Mouse (Mus musculus) liver, embryonic 14.5 days (tissue): ENCODE measurements around the gene Arhgap22. TPM values are rescaled to one million over a fixed set of nuclear protein-coding genes. Genes with fewer than 3 reads are reported as not detected.

Source experiments
- ATAC-seq: fragments of 200-750 bp; cut with Nextera tagmentation; 2 replicates; pipeline ENCODE4 v1.8.0; 2017; ENCODE audit warnings: moderate number of reproducible peaks, mild to moderate bottlenecking, moderate library complexity; ENCODE audit not compliant: insufficient read depth
- DNase-seq, 3 experiments: peaks; one replicate each; pipeline ENCODE4 v3.0.0-alpha.2; 2012 to 2013; ENCODE audit warnings: low read depth in 3 of 3, low spot score in 3 of 3
- H3K27ac ChIP-seq: fragments of 300-500 bp; sonication (generic); 2 replicates; pipeline ENCODE4 v1.5.1; 2014; ENCODE audit warnings: moderate library complexity, mild to moderate bottlenecking, control low read depth, inconsistent platforms
- H3K27me3 ChIP-seq: fragments of 300-500 bp; sonication (generic); 2 replicates; pipeline ENCODE4 v1.6.1; 2014; ENCODE audit warnings: mild to moderate bottlenecking, low read length, moderate library complexity; ENCODE audit not compliant: control insufficient read depth, insufficient read depth
- H3K36me3 ChIP-seq: fragments of 300-500 bp; sonication (generic); replicated peaks from 2 replicates; pipeline ENCODE4 v1.6.1; 2014; ENCODE audit warnings: low read depth; ENCODE audit not compliant: control insufficient read depth, insufficient read depth
- H3K4me1 ChIP-seq, 2 experiments: fragments of 200-500 bp in 1 of 2; fragments of 300-500 bp in 1 of 2; sonication (generic) in 1 of 2; replicated peaks; 2 replicates each; pipeline ENCODE4 v1.6.1; 2012 to 2014; ENCODE audit warnings: antibody characterized with exemption in 1 of 2, inconsistent platforms in 1 of 2, low read length in 1 of 2; ENCODE audit not compliant: control insufficient read depth in 2 of 2, insufficient read depth in 2 of 2
- H3K4me2 ChIP-seq: fragments of 300-500 bp; sonication (generic); 2 replicates; pipeline ENCODE4 v1.6.1; 2014; ENCODE audit warnings: low read depth, mild to moderate bottlenecking, control low read depth, moderate library complexity
- H3K4me3 ChIP-seq, 2 experiments: fragments of 200-500 bp in 1 of 2; fragments of 300-500 bp in 1 of 2; sonication (generic) in 1 of 2; 2 replicates each; pipeline ENCODE4 v1.5.1; 2012 to 2014; ENCODE audit warnings: low read depth in 2 of 2, low read length in 2 of 2, mild to moderate bottlenecking in 2 of 2, control low read depth in 1 of 2, inconsistent platforms in 1 of 2, moderate library complexity in 1 of 2; ENCODE audit not compliant: insufficient read depth in 1 of 2
- H3K9ac ChIP-seq: fragments of 300-500 bp; sonication (generic); replicated peaks from 2 replicates; pipeline ENCODE4 v1.6.1; 2014; ENCODE audit warnings: mild to moderate bottlenecking, control low read depth, moderate library complexity
- H3K9me3 ChIP-seq: fragments of 300-500 bp; sonication (generic); 2 replicates; pipeline ENCODE4 v1.6.1; 2016; ENCODE audit warnings: low read length, mixed read lengths; ENCODE audit not compliant: control insufficient read depth
- CTCF ChIP-seq: IDR thresholded peaks from 2 replicates; pipeline ENCODE4 v1.5.1; 2016; ENCODE audit warnings: antibody characterized with exemption, low read depth, control low read depth
- EP300 ChIP-seq: IDR thresholded peaks from 2 replicates; pipeline ENCODE4 v1.6.1; 2016; ENCODE audit warnings: antibody characterized with exemption, low read depth
- WGBS: fragments of 180-500 bp; shearing (Covaris S2); extraction: QIAGEN DNeasy Blood & Tissue Kit; methylation state at CpG from one replicate; pipeline ENCODE4 v1.1.7; 2014; ENCODE audit not compliant: insufficient replicate concordance; 5-methylcytosine and 5-hydroxymethylcytosine counted together
- polyA plus RNA-seq, 2 experiments: library from polyadenylated mRNA; depleted of rRNA in 1 of 2; stranded (reverse) in 1 of 2; unstranded in 1 of 2; fragments of >200 nt; fragmentation: Nextera tagmentation in 1 of 2; extraction: Ambion mirVana in 1 of 2; gene quantifications; 2 replicates each; pipeline versions ENCODE4 v1.2.1 to v1.2.3; 2012 to 2014

The Arhgap22 gene
- polyA plus RNA-seq (2012; rRNA removed) = 2.0 and 2.3 TPM in 2 replicates
- 2.6 and 3.3 TPM in 2 replicates for polyA plus RNA-seq (2014; fragmentation: Nextera tagmentation; extraction: Ambion mirVana)

DNA sequence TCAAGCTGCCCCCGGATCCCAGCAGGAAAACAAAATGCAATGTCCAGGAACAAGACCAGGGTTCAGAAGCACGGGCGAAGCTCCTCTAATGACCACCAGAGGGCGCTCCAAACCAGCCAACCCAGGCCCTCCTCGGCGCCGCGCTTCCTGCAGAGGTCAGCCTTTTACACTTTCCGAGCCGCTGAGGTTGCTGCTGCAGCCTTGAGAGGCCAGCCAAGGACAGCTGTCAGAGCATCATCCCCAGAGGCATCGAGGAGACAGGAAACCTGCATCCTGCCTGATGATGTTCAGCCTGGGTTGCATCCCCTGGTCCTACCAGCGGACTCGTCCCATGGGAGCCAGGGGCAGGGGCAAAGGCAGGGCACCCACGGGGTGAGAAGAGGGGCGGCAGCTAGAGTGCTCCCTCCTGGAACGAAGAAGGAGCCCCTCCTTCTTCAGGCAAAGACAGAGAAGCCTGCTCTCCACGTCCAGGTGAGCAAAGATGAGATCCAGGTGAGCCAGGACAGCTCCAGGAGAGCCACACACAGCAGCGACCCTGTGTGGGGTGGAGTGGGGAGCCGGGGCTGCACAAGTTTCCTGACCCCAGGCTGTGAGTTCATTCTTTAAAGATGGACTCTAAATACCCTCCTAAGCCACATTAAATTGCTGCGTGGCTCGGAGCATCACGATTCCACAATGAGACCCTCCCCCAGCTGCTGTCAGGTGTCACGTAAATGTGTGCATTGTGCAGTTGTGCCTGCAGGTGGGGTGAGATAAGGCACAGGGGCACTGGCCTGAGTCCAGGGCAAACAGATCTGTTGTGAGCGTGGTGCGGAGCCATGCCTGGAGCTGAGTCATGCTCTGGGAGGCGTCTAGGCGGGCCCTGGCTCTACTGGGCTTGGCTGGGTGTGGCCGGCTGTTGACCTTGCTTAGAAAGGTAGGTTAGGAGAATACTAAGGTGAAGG lies at the start of gene Arhgap22:
TSS of gene Arhgap22 (plus strand) at position 204 of the 944 bp plus-strand sequence.
- no peaks in the 10 kb centered on the region for H3K27me3 ChIP-seq
- no peaks in the 10 kb centered on the region for H3K36me3 ChIP-seq
- peak; percentile 83 for ATAC-seq
- no peak within 1 kb of the TSS for H3K9ac ChIP-seq
- H3K9me3 ChIP-seq = no peaks in the 10 kb centered on the region
- no peak within 1 kb of the TSS for H3K27ac ChIP-seq
- DNase-seq = peak; percentile 34 to 52 (median 42)
- H3K4me2 ChIP-seq = peak within 1 kb of the TSS; percentile 34
- H3K4me3 ChIP-seq = no peak within 1 kb of the TSS
- peaks cover 3 to 12% of the 10 kb centered on the region in 2 experiments; a peak in 3 of 4 replicates for H3K4me1 ChIP-seq
- TF ChIP-seq EP300 (no peak), CTCF (peak; percentile 98)
- 9% methylated on average over 28 of the region's 28 CpGs for WGBS

DNA sequence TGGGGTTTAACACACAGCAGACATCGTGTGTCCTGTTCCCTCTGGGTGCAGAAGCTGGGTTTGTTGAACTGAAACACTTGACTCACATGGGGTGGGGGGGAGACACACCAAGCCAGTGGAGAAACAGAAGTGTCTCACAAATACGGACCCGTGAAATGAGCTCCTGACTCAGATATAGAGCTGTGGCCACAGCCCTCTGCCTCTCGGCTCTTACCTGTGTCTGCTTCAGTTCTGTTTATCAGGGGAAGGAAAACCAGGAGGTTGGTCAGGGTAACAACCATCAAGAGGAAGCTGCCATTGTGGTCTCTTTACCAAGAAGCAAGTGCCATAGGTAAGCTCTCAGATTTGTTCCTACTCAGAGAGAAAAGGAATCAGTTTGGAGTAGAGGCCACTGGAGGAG lies 45.1 kb upstream of the Arhgap22 start:
- no peak overlapping the region for H3K27ac ChIP-seq
- H3K27me3 ChIP-seq = no peaks in the 10 kb centered on the region
- no peaks in the 10 kb centered on the region for H3K36me3 ChIP-seq
- H3K9me3 ChIP-seq = no peaks in the 10 kb centered on the region
- no peak for ATAC-seq
- no peak overlapping the region for H3K4me2 ChIP-seq
- no peaks in the 10 kb centered on the region for H3K4me1 ChIP-seq
- 53% methylated on average over 4 of the region's 4 CpGs for WGBS
- no peak overlapping the region for H3K9ac ChIP-seq
- no peak overlapping the region for H3K4me3 ChIP-seq
- TF ChIP-seq CTCF (no peak), EP300 (no peak)
- no peak for DNase-seq

DNA sequence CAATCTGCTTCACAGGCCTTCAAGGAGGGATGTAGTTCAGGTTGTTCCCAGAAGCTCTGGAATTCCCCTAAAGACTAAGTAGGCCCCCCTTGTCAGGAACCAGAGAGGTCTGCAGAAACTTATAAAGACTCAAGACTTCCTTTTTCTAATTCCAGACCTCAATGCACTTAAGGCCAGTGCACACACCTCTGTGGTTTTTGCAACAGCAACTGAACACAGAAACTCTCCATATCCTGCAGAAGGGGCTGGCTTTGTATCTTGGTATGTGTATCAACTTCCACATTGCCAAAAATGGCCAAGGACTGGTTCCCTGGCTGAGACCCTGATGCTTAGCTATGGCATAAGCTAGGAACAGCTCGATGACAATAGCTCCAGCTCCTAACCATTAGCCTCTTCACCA lies 41.9 kb upstream of the Arhgap22 start:
- WGBS = 37% methylated on average over 1 of the region's 1 CpGs
- DNase-seq (no peak), ATAC-seq (no peak)

DNA sequence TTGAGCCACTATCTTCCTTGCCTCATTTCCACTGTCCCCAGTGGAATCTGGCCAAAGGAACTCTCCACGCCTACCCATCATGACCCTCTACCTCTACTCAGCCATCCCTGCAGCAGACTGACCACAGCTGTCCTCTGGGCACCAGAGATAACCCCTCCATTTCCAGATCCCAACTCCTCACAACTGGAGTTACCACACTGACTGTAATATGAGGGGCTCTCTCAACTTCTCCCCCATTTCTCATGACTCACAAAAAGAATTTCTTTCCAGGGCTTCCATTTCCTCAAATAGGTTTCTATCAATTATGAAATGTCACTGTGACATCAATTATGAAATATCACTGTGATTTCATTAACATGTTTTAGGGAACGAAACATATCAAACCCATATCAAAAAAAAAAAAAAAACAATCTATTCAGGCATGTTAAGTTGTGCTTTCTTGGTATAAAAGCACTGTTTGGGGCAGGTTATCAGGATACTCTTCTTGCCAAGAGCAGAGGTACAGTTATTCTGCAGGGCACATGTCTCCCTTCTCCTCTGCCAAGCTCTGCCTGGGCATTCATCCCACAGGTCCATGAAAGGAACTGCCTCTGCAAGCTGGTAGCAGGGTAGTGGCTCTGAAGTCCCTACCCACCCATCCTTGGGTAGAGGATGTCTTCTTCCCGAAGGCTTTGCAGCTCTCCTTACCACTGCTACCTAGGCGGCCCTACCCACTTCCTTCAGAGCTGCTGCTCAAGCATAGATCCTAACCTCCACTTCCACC lies 38.6 kb upstream of the Arhgap22 start:
- Histone ChIP-seq H3K9ac (no peak overlapping the region), H3K4me1 (no peaks in the 10 kb centered on the region), H3K4me3 (no peak overlapping the region), H3K27ac (no peak overlapping the region), H3K27me3 (no peaks in the 10 kb centered on the region), H3K4me2 (no peak overlapping the region), H3K9me3 (no peaks in the 10 kb centered on the region), H3K36me3 (no peaks in the 10 kb centered on the region)
- ATAC-seq = no peak
- 43% methylated on average over 4 of the region's 4 CpGs for WGBS
- DNase-seq = no peak
- TF ChIP-seq CTCF (no peak), EP300 (no peak)

More for the DNA sequence above, 41.9 kb upstream of the Arhgap22 start:
- no peak overlapping the region for H3K4me2 ChIP-seq
- no peaks in the 10 kb centered on the region for H3K36me3 ChIP-seq
- no peaks in the 10 kb centered on the region for H3K4me1 ChIP-seq
- no peak overlapping the region for H3K9ac ChIP-seq
- H3K27ac ChIP-seq = no peak overlapping the region
- TF ChIP-seq CTCF (no peak), EP300 (no peak)
- no peaks in the 10 kb centered on the region for H3K9me3 ChIP-seq
- no peak overlapping the region for H3K4me3 ChIP-seq
- H3K27me3 ChIP-seq = no peaks in the 10 kb centered on the region

DNA sequence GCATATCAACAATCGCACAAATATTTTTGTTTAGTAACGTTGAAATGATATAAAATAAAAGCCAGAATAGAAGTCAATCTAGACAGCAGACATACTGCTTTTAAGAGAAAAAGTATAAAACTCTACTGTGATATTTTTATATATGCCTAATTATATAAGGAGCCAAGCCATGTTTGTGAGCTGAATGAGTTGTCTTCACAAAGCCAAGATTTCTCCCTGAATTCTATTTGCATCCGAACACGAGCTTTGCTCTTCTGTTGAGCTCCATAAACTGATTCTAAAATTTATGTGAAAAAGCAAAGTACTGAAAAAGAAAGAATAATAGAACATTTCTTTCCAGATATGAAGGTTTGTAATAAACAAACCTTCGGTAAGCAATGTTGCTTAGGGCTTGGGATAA lies 33.7 kb upstream of the Arhgap22 start:
- Histone ChIP-seq H3K27ac (no peak overlapping the region), H3K4me2 (no peak overlapping the region), H3K36me3 (no peaks in the 10 kb centered on the region), H3K27me3 (no peaks in the 10 kb centered on the region), H3K9ac (no peak overlapping the region), H3K4me1 (no peaks in the 10 kb centered on the region), H3K9me3 (no peaks in the 10 kb centered on the region), H3K4me3 (no peak overlapping the region)
- DNase-seq (no peak), ATAC-seq (no peak)
- WGBS = 66% methylated on average over 5 of the region's 5 CpGs
- TF ChIP-seq EP300 = no peak
- TF ChIP-seq CTCF = no peak
